In the genomic region with DNA sequence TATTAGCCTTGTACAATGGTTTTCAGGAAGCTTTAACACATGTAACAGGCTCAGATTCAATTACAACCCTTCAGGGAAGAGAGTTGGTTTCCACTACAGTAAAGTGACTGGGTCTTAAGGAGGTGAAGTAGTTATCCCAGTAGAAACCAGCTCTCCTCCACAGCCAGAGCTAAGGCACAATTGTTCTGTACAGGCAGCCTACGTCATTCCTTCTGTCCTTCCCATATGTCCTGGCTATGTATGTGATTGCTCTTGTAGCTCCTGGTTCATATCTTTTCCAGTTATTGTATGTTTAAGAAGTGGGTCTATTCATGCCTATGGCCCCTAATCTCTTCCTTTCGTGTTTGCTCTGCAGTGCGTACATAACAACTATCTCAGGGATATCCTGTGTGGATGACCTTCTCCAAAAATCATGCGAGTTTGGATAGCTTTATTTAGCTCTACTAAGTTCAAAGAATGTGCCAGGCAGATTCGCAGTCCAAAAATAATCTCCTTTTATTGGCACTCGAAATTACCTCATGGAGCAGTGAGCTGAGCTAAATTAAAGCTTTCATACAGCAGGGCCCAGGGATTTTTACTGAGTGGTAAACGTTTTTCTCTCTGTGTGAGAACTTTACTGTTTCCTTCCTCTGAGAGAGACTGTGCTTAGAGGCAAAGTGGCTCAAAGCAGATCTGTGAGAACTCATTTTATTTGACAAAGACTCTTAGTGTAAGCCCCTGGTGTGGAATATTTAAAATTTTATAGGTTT, we compare ENCODE assay signal across 10 mouse cellular contexts. TPM values are rescaled to one million over a fixed set of nuclear protein-coding genes. Genes with fewer than 3 reads are reported as not detected.
DNase-seq lines count a peak whose midpoint lies in the region; ATAC-seq and TF ChIP-seq lines count a peak whose summit lies in the region.
"Had no signal": no experiment of that assay in that cellular context is flagged by ENCODE, and none has a peak within 500 bp of the region (broad histone marks: within the 10 kb centered on the region; RNA-seq: fewer than 3 reads in every experiment).

No protein-coding gene starts in this region.

- no peak overlapping the region for H3K4me3 ChIP-seq in hindbrain, embryonic 15.5 days
- H3K4me3 ChIP-seq in hindbrain, embryonic 12.5 days, result no peak overlapping the region
- H3K4me3 ChIP-seq in stomach, embryonic 15.5 days (replicated peaks), result no peak overlapping the region
- H3K4me3 ChIP-seq in stomach, postnatal 0 days (ENCODE audit: low read depth, low read length), result no peak overlapping the region
- no peak overlapping the region for H3K4me3 ChIP-seq in hindbrain, embryonic 11.5 days (ENCODE audit: low read depth, low read length)

- H3K9ac ChIP-seq in hindbrain, embryonic 15.5 days, result no peak overlapping the region
- no peak overlapping the region for H3K9ac ChIP-seq in hindbrain, embryonic 12.5 days
- no peak overlapping the region for H3K9ac ChIP-seq in stomach, embryonic 15.5 days
- no peak overlapping the region for H3K9ac ChIP-seq in stomach, postnatal 0 days (ENCODE audit: low read length)
- no peak overlapping the region for H3K9ac ChIP-seq in hindbrain, embryonic 11.5 days (ENCODE audit: low read depth, low read length)

- no peaks in the 10 kb centered on the region for H3K27me3 ChIP-seq in hindbrain, embryonic 15.5 days
- no peaks in the 10 kb centered on the region for H3K27me3 ChIP-seq in hindbrain, embryonic 12.5 days
- no peaks in the 10 kb centered on the region for H3K27me3 ChIP-seq in stomach, embryonic 15.5 days (replicated peaks)
- H3K27me3 ChIP-seq in stomach, postnatal 0 days (ENCODE audit: control insufficient read depth, insufficient read depth, low read length), result no peaks in the 10 kb centered on the region
- no peaks in the 10 kb centered on the region for H3K27me3 ChIP-seq in hindbrain, embryonic 11.5 days (ENCODE audit: control insufficient read depth, insufficient read depth, low read length)
- H3K27me3 ChIP-seq: CH12.LX had no signal

- TF ChIP-seq CTCF in stomach, postnatal 0 days (IDR thresholded peaks at IDR 0.05; ENCODE audit: low read depth), result no peak

- H3K36me3 ChIP-seq in hindbrain, embryonic 15.5 days, result no peaks in the 10 kb centered on the region
- H3K36me3 ChIP-seq in hindbrain, embryonic 12.5 days, result no peaks in the 10 kb centered on the region
- no peaks in the 10 kb centered on the region for H3K36me3 ChIP-seq in stomach, embryonic 15.5 days
- no peaks in the 10 kb centered on the region for H3K36me3 ChIP-seq in stomach, postnatal 0 days (ENCODE audit: control insufficient read depth, insufficient read depth, low read length)
- H3K36me3 ChIP-seq in hindbrain, embryonic 11.5 days (ENCODE audit: control insufficient read depth, insufficient read depth, low read length), result no peaks in the 10 kb centered on the region

- no peak for DNase-seq in stomach, postnatal 0 days (ENCODE audit: low spot score)
- DNase-seq in heart, postnatal 10 days, result peak; percentile 59 to 78
- no peak for DNase-seq in cerebellum, adult 18-20 months
- DNase-seq in spleen, postnatal 4 days (ENCODE audit: low spot score in 2 of 2), result no peak
- no peak for DNase-seq in hindbrain, embryonic 11.5 days (ENCODE audit: low spot score)
- DNase-seq: cerebellum, adult 9-11 months had no signal

- no peak overlapping the region for H3K4me2 ChIP-seq in hindbrain, embryonic 15.5 days
- H3K4me2 ChIP-seq in hindbrain, embryonic 12.5 days (replicated peaks), result no peak overlapping the region
- H3K4me2 ChIP-seq in stomach, embryonic 15.5 days, result no peak overlapping the region
- no peak overlapping the region for H3K4me2 ChIP-seq in stomach, postnatal 0 days (replicated peaks; ENCODE audit: low read depth)
- H3K4me2 ChIP-seq in hindbrain, embryonic 11.5 days (replicated peaks; ENCODE audit: low read depth, low read length), result no peak overlapping the region

- intact Hi-C loops in heart, postnatal 10 days (cut with DNase I), result no loop called here

- H3K9me3 ChIP-seq in hindbrain, embryonic 15.5 days, result no peaks in the 10 kb centered on the region
- H3K9me3 ChIP-seq in hindbrain, embryonic 12.5 days (replicated peaks), result no peaks in the 10 kb centered on the region
- no peaks in the 10 kb centered on the region for H3K9me3 ChIP-seq in stomach, embryonic 15.5 days
- H3K9me3 ChIP-seq in stomach, postnatal 0 days (ENCODE audit: control insufficient read depth, low read length), result no peaks in the 10 kb centered on the region
- no peaks in the 10 kb centered on the region for H3K9me3 ChIP-seq in hindbrain, embryonic 11.5 days (ENCODE audit: control insufficient read depth, low read length)

- H3K27ac ChIP-seq in hindbrain, embryonic 15.5 days (replicated peaks), result peak overlapping the region; percentile 61; the same call in 1 of the 2 replicates
- no peak overlapping the region for H3K27ac ChIP-seq in hindbrain, embryonic 12.5 days
- 0 out of 2 replicates have a peak overlapping the region, but pooled peaks have one; percentile 18 for H3K27ac ChIP-seq in stomach, embryonic 15.5 days
- H3K27ac ChIP-seq in stomach, postnatal 0 days (replicated peaks), result no peak overlapping the region
- H3K27ac ChIP-seq in hindbrain, embryonic 11.5 days (ENCODE audit: low read depth, low read length), result no peak overlapping the region

- peaks cover 17% of the 10 kb centered on the region; the same call in 1 of the 2 replicates for H3K4me1 ChIP-seq in hindbrain, embryonic 15.5 days (replicated peaks)
- peaks cover 3% of the 10 kb centered on the region; the same call in 1 of the 2 replicates for H3K4me1 ChIP-seq in hindbrain, embryonic 12.5 days
- 0 out of 2 replicates have a peak, but pooled peaks cover 4% of the 10 kb centered on the region for H3K4me1 ChIP-seq in stomach, embryonic 15.5 days
- H3K4me1 ChIP-seq in stomach, postnatal 0 days (replicated peaks; ENCODE audit: control insufficient read depth, insufficient read depth), result no peaks in the 10 kb centered on the region
- no peaks in the 10 kb centered on the region for H3K4me1 ChIP-seq in hindbrain, embryonic 11.5 days (replicated peaks; ENCODE audit: control insufficient read depth, insufficient read depth, low read length)

- TF ChIP-seq EP300 in stomach, postnatal 0 days (optimal IDR thresholded peaks at IDR 0.05), result no peak

- 59% methylated on average over 7 of the region's 7 CpGs for WGBS in hindbrain, embryonic 15.5 days
- WGBS in hindbrain, embryonic 12.5 days, result 74% methylated on average over 7 of the region's 7 CpGs
- WGBS in stomach, embryonic 15.5 days, result 42% methylated on average over 7 of the region's 7 CpGs
- WGBS in stomach, postnatal 0 days, result 33% methylated on average over 7 of the region's 7 CpGs
- WGBS in hindbrain, embryonic 11.5 days, result 78% methylated on average over 7 of the region's 7 CpGs

- ATAC-seq in hindbrain, embryonic 15.5 days (ENCODE audit: low FRiP score, low read depth), result peak; percentile 69
- no peak for ATAC-seq in hindbrain, embryonic 12.5 days (ENCODE audit: low FRiP score)
- no peak for ATAC-seq in stomach, embryonic 15.5 days (ENCODE audit: insufficient read depth, low FRiP score, low read depth)
- no peak for ATAC-seq in stomach, postnatal 0 days (ENCODE audit: low FRiP score, low TSS enrichment)
- ATAC-seq in hindbrain, embryonic 11.5 days (ENCODE audit: low FRiP score), result no peak

RNA-seq across cellular contexts. Expression of a gene that starts 31.9 kb away (rescaled TPM):
- 4.1 and 5.2 TPM in 2 replicates for polyA plus RNA-seq in hindbrain, embryonic 15.5 days (2015; fragmentation: Nextera tagmentation; extraction: Ambion mirVana)
- 81.5 and 83.2 TPM in 2 replicates for polyA plus RNA-seq in hindbrain, embryonic 12.5 days (2016; fragmentation: Nextera tagmentation; extraction: Ambion mirVana)
- 6.4 and 6.9 TPM in 2 replicates for polyA plus RNA-seq in stomach, embryonic 15.5 days (2015; fragmentation: Nextera tagmentation; extraction: Ambion mirVana)
- 2.7 and 2.8 TPM in 2 replicates for polyA plus RNA-seq in stomach, postnatal 0 days (2015; fragmentation: Nextera tagmentation; extraction: Ambion mirVana)
- 10 to 100 TPM; 34.9 to 45.4 TPM for total RNA-seq in heart, postnatal 10 days (2021)
- polyA plus RNA-seq in hindbrain, embryonic 11.5 days (2014; fragmentation: Nextera tagmentation; extraction: Ambion mirVana), result 51.8 and 71.0 TPM in 2 replicates
- total RNA-seq: CH12.LX had no signal

Comparison
In these comparisons a context has a peak if more than half of its experiments do, and no peak if none do; other contexts are left out.
1. H3K27ac ChIP-seq: peak in hindbrain, embryonic 15.5 days (single experiment) and stomach, embryonic 15.5 days (single experiment); none in hindbrain, embryonic 12.5 days (single experiment), stomach, postnatal 0 days (single experiment) and hindbrain, embryonic 11.5 days (single experiment).
2. DNase-seq: peak in heart, postnatal 10 days (2 of 2); none in stomach, postnatal 0 days (single experiment), cerebellum, adult 18-20 months (0 of 2), spleen, postnatal 4 days (0 of 2) and hindbrain, embryonic 11.5 days (single experiment).